Mouse (Mus musculus) stomach, embryonic 15.5 days (tissue): Measurements from ENCODE around the gene Gm5269. TPM values are rescaled to one million over a fixed set of nuclear protein-coding genes. Genes with fewer than 3 reads are reported as not detected.

Experiments
- ATAC-seq: fragments of 200-750 bp; cut with Nextera tagmentation; 2 replicates; pipeline ENCODE4 v1.8.0; 2017; ENCODE audit warnings: low read depth, moderate number of reproducible peaks, moderate TSS enrichment; ENCODE audit not compliant: insufficient read depth, low FRiP score
- H3K27ac ChIP-seq: fragments of 300-500 bp; sonication (generic); 2 replicates; pipeline ENCODE4 v1.5.1; 2015; ENCODE audit warnings: mild to moderate bottlenecking, inconsistent platforms
- H3K27me3 ChIP-seq: fragments of 300-500 bp; sonication (generic); replicated peaks from 2 replicates; pipeline ENCODE4 v1.6.1; 2015; ENCODE audit warnings: inconsistent platforms
- H3K36me3 ChIP-seq: fragments of 300-500 bp; sonication (generic); 2 replicates; pipeline ENCODE4 v1.6.1; 2015; ENCODE audit warnings: inconsistent platforms
- H3K4me1 ChIP-seq: fragments of 300-500 bp; sonication (generic); 2 replicates; pipeline ENCODE4 v1.6.1; 2015; ENCODE audit warnings: inconsistent platforms
- H3K4me2 ChIP-seq: fragments of 300-500 bp; sonication (generic); 2 replicates; pipeline ENCODE4 v1.6.1; 2015; ENCODE audit warnings: mild to moderate bottlenecking, inconsistent platforms
- H3K4me3 ChIP-seq: fragments of 300-500 bp; sonication (generic); replicated peaks from 2 replicates; pipeline ENCODE4 v1.5.1; 2015; ENCODE audit warnings: inconsistent platforms
- H3K9ac ChIP-seq: fragments of 300-500 bp; sonication (generic); 2 replicates; pipeline ENCODE4 v1.6.1; 2015; ENCODE audit warnings: inconsistent platforms
- H3K9me3 ChIP-seq: fragments of 300-500 bp; sonication (generic); 2 replicates; pipeline ENCODE4 v1.6.1; 2016; ENCODE audit warnings: inconsistent platforms
- WGBS: fragments of 180-500 bp; shearing (Covaris S2); methylation state at CpG from one replicate; pipeline ENCODE4 v1.1.7; 2015; 5-methylcytosine and 5-hydroxymethylcytosine counted together
- polyA plus RNA-seq: library from polyadenylated mRNA; unstranded; fragments of >200 nt; fragmentation: Nextera tagmentation; extraction: Ambion mirVana; gene quantifications from 2 replicates; pipeline ENCODE4 v1.2.1, GENCODE M21; 2015

Gm5269 gene
- polyA plus RNA-seq = not detected in 2 replicates

- H3K4me1 ChIP-seq = no peaks in the 10 kb centered on the region
- no peaks in the 10 kb centered on the region for H3K36me3 ChIP-seq
- no peaks in the 10 kb centered on the region for H3K9me3 ChIP-seq
- H3K4me3 ChIP-seq = no peak within 1 kb of the TSS
- H3K27ac ChIP-seq = peak within 1 kb of the TSS; percentile 48; the same call in 1 of the 2 replicates
- H3K4me2 ChIP-seq = no peak within 1 kb of the TSS
- no peaks in the 10 kb centered on the region for H3K27me3 ChIP-seq
- no peak within 1 kb of the TSS for H3K9ac ChIP-seq
- no peak for ATAC-seq
These were observed at the start of gene Gm5269 for GRCm38 (mm10) chr1:45890173-45890572. Gm5269 (minus strand) TSS chr1:45890273.

GRCm38 (mm10) chr1:45931127-45931526, 41.1 kb upstream of the Gm5269 start:
- Histone ChIP-seq H3K4me3 (no peak overlapping the region), H3K4me1 (peaks cover 4% of the 10 kb centered on the region), H3K27me3 (no peaks in the 10 kb centered on the region), H3K4me2 (no peak overlapping the region), H3K9me3 (no peaks in the 10 kb centered on the region), H3K9ac (no peak overlapping the region), H3K27ac (no peak overlapping the region), H3K36me3 (no peaks in the 10 kb centered on the region)
- ATAC-seq = no peak

GRCm38 (mm10) chr1:45926911-45927310, 36.8 kb upstream of the Gm5269 start:
- H3K27me3 ChIP-seq = no peaks in the 10 kb centered on the region
- H3K27ac ChIP-seq = no peak overlapping the region
- WGBS = 56% methylated on average over 3 of the region's 3 CpGs
- no peak for ATAC-seq
- no peak overlapping the region for H3K9ac ChIP-seq
- H3K4me2 ChIP-seq = no peak overlapping the region
- no peaks in the 10 kb centered on the region for H3K9me3 ChIP-seq
- H3K4me3 ChIP-seq = no peak overlapping the region
- H3K36me3 ChIP-seq = no peaks in the 10 kb centered on the region
- H3K4me1 ChIP-seq = peaks cover 6% of the 10 kb centered on the region

- 32% methylated on average over 9 of the region's 9 CpGs for WGBS
- H3K9me3 ChIP-seq = no peaks in the 10 kb centered on the region
- no peaks in the 10 kb centered on the region for H3K27me3 ChIP-seq
- H3K9ac ChIP-seq = peak within 1 kb of the TSS; percentile 56
- peak within 1 kb of the TSS; percentile 91 for H3K4me2 ChIP-seq
- H3K27ac ChIP-seq = peak within 1 kb of the TSS; percentile 77
- ATAC-seq = peak; percentile 71
- H3K36me3 ChIP-seq = no peaks in the 10 kb centered on the region
- H3K4me1 ChIP-seq = peaks cover 6% of the 10 kb centered on the region
- peak within 1 kb of the TSS; percentile 67 for H3K4me3 ChIP-seq
These were observed 36.3 kb upstream of the Gm5269 start, which contains the start of gene Slc40a1 for GRCm38 (mm10) chr1:45926393-45926763. Slc40a1 (minus strand) TSS chr1:45926523.

- H3K9me3 ChIP-seq = no peaks in the 10 kb centered on the region
- peaks cover 6% of the 10 kb centered on the region for H3K4me1 ChIP-seq
- under 1% methylated on average over 53 of the region's 53 CpGs for WGBS
- peak overlapping the region; percentile 67 for H3K4me3 ChIP-seq
- H3K9ac ChIP-seq = peak overlapping the region; percentile 56
- no peaks in the 10 kb centered on the region for H3K36me3 ChIP-seq
- H3K4me2 ChIP-seq = peak overlapping the region; percentile 91
- H3K27me3 ChIP-seq = no peaks in the 10 kb centered on the region
- ATAC-seq = peak; percentile 95
- peak overlapping the region; percentile 77 for H3K27ac ChIP-seq
These were observed 35.7 kb upstream of the Gm5269 start for GRCm38 (mm10) chr1:45925500-45926392.

- H3K4me3 ChIP-seq = peak overlapping the region; percentile 67
- peak overlapping the region; percentile 56 for H3K9ac ChIP-seq
- H3K4me1 ChIP-seq = peaks cover 6% of the 10 kb centered on the region
- H3K4me2 ChIP-seq = peak overlapping the region; percentile 91
- H3K27ac ChIP-seq = peak overlapping the region; percentile 77; the same call in 1 of the 2 replicates
- peak; percentile 1; the same call in 1 of the 2 replicates for ATAC-seq
- WGBS = 5% methylated on average over 7 of the region's 7 CpGs
- no peaks in the 10 kb centered on the region for H3K36me3 ChIP-seq
- no peaks in the 10 kb centered on the region for H3K27me3 ChIP-seq
- H3K9me3 ChIP-seq = no peaks in the 10 kb centered on the region
These were observed 35.0 kb upstream of the Gm5269 start for GRCm38 (mm10) chr1:45925131-45925499.

GRCm38 (mm10) chr1:45924516-45924915, 34.4 kb upstream of the Gm5269 start:
- Histone ChIP-seq H3K36me3 (no peaks in the 10 kb centered on the region), H3K9ac (no peak overlapping the region), H3K4me1 (peaks cover 6% of the 10 kb centered on the region), H3K4me3 (peak overlapping the region; percentile 67), H3K27ac (no peak overlapping the region), H3K9me3 (no peaks in the 10 kb centered on the region), H3K27me3 (no peaks in the 10 kb centered on the region), H3K4me2 (peak overlapping the region; percentile 91)
- 41% methylated on average over 7 of the region's 7 CpGs for WGBS
- ATAC-seq = no peak

GRCm38 (mm10) chr1:45923306-45923705, 33.2 kb upstream of the Gm5269 start:
- WGBS = 64% methylated on average over 4 of the region's 4 CpGs
- no peak for ATAC-seq
- Histone ChIP-seq H3K9me3 (no peaks in the 10 kb centered on the region), H3K27me3 (no peaks in the 10 kb centered on the region), H3K4me1 (peaks cover 6% of the 10 kb centered on the region), H3K36me3 (no peaks in the 10 kb centered on the region; the same call in 1 of the 2 replicates), H3K9ac (no peak overlapping the region), H3K27ac (no peak overlapping the region), H3K4me3 (peak overlapping the region; percentile 13; the same call in 1 of the 2 replicates), H3K4me2 (0 out of 2 replicates have a peak overlapping the region, but pooled peaks have one; percentile 14)

- no peak overlapping the region for H3K9ac ChIP-seq
- WGBS = 56% methylated on average over 3 of the region's 3 CpGs
- no peaks in the 10 kb centered on the region for H3K27me3 ChIP-seq
- H3K4me1 ChIP-seq = no peaks in the 10 kb centered on the region; the same call in 1 of the 2 replicates
- peak overlapping the region; percentile 16; the same call in 1 of the 2 replicates for H3K27ac ChIP-seq
- no peaks in the 10 kb centered on the region for H3K9me3 ChIP-seq
- no peak overlapping the region for H3K4me2 ChIP-seq
- ATAC-seq = no peak
- no peak overlapping the region for H3K4me3 ChIP-seq
- no peaks in the 10 kb centered on the region; the same call in 1 of the 2 replicates for H3K36me3 ChIP-seq
These were observed 30.6 kb upstream of the Gm5269 start for GRCm38 (mm10) chr1:45920703-45921102.

- Histone ChIP-seq H3K4me2 (no peak overlapping the region), H3K27me3 (no peaks in the 10 kb centered on the region), H3K4me1 (no peaks in the 10 kb centered on the region; the same call in 1 of the 2 replicates), H3K36me3 (no peaks in the 10 kb centered on the region; the same call in 1 of the 2 replicates), H3K4me3 (no peak overlapping the region), H3K27ac (no peak overlapping the region), H3K9ac (no peak overlapping the region), H3K9me3 (no peaks in the 10 kb centered on the region)
- 96% methylated on average over 1 of the region's 1 CpGs for WGBS
- no peak for ATAC-seq
These were observed 29.7 kb upstream of the Gm5269 start for GRCm38 (mm10) chr1:45919752-45920151.

GRCm38 (mm10) chr1:45917136-45917803, 27.2 kb upstream of the Gm5269 start:
- no peak overlapping the region for H3K27ac ChIP-seq

GRCm38 (mm10) chr1:45916174-45916573, 26.1 kb upstream of the Gm5269 start:
- no peak overlapping the region for H3K4me3 ChIP-seq
- no peak overlapping the region for H3K4me2 ChIP-seq
- H3K4me1 ChIP-seq = no peaks in the 10 kb centered on the region; the same call in 1 of the 2 replicates
- H3K9ac ChIP-seq = no peak overlapping the region
- H3K27me3 ChIP-seq = no peaks in the 10 kb centered on the region
- H3K36me3 ChIP-seq = peaks cover 2% of the 10 kb centered on the region; the same call in 1 of the 2 replicates
- no peak overlapping the region for H3K27ac ChIP-seq
- no peak for ATAC-seq
- no peaks in the 10 kb centered on the region for H3K9me3 ChIP-seq
- WGBS = 70% methylated on average over 3 of the region's 3 CpGs

More at GRCm38 (mm10) chr1:45917136-45917803, 27.2 kb upstream of the Gm5269 start:
- Histone ChIP-seq H3K36me3 (no peaks in the 10 kb centered on the region; the same call in 1 of the 2 replicates), H3K9me3 (no peaks in the 10 kb centered on the region), H3K4me3 (no peak overlapping the region), H3K9ac (no peak overlapping the region), H3K27me3 (no peaks in the 10 kb centered on the region), H3K4me2 (no peak overlapping the region), H3K4me1 (no peaks in the 10 kb centered on the region; the same call in 1 of the 2 replicates)
- no peak for ATAC-seq
- 79% methylated on average over 4 of the region's 4 CpGs for WGBS
